Comparison of ENCODE assay signal across 21 mouse cellular contexts in the genomic region with DNA sequence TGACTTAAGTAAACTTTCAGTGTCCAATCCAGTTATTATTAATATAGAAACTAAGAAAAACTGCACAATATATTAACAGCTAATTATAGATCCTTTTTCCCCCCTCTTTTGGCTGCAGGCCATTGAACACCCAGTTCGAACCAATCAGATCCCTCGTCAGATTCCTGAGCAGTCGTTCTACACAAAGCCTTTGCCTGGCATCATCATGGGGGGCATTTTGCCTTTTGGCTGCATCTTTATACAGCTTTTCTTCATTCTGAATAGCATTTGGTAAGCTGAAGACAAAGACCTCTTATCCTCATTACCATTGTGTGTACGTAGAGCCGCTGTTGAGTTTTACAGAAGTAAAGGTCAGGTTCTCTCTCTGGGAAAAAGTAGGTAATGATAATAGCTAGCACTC. TPM values are rescaled to one million over a fixed set of nuclear protein-coding genes. Genes with fewer than 3 reads are reported as not detected.
DNase-seq lines count a peak whose midpoint lies in the region; ATAC-seq and TF ChIP-seq lines count a peak whose summit lies in the region.
"Had no signal": no experiment of that assay in that cellular context is flagged by ENCODE, and none has a peak within 500 bp of the region (broad histone marks: within the 10 kb centered on the region; RNA-seq: fewer than 3 reads in every experiment).

No protein-coding gene starts in this region.

- 4% methylated on average over 5 of the region's 5 CpGs for WGBS in forebrain, embryonic 14.5 days
- 5% methylated on average over 5 of the region's 5 CpGs for WGBS in forebrain, embryonic 15.5 days
- WGBS in hindbrain, postnatal 0 days, result 27% methylated on average over 5 of the region's 5 CpGs
- WGBS in hindbrain, embryonic 16.5 days, result 29% methylated on average over 5 of the region's 5 CpGs
- WGBS in midbrain, postnatal 0 days, result 28% methylated on average over 5 of the region's 5 CpGs
- 19% methylated on average over 5 of the region's 5 CpGs for WGBS in midbrain, embryonic 15.5 days

- H3K9me3 ChIP-seq in forebrain, embryonic 14.5 days (replicated peaks; ENCODE audit: control insufficient read depth, low read length), result no peaks in the 10 kb centered on the region
- H3K9me3 ChIP-seq in forebrain, embryonic 15.5 days, result no peaks in the 10 kb centered on the region
- no peaks in the 10 kb centered on the region for H3K9me3 ChIP-seq in hindbrain, postnatal 0 days (ENCODE audit: low read length)
- no peaks in the 10 kb centered on the region for H3K9me3 ChIP-seq in hindbrain, embryonic 16.5 days (ENCODE audit: control insufficient read depth, low read length)
- H3K9me3 ChIP-seq in midbrain, postnatal 0 days (ENCODE audit: low read length), result no peaks in the 10 kb centered on the region
- no peaks in the 10 kb centered on the region for H3K9me3 ChIP-seq in midbrain, embryonic 15.5 days
- H3K9me3 ChIP-seq: embryonic facial prominence, embryonic 12.5 days; G1E; heart, embryonic 10.5 days; heart, embryonic 15.5 days had no signal

- H3K36me3 ChIP-seq in forebrain, embryonic 14.5 days (ENCODE audit: control insufficient read depth, insufficient read depth, low read length), result peaks cover 76% of the 10 kb centered on the region
- H3K36me3 ChIP-seq in forebrain, embryonic 15.5 days, result peaks cover 67% of the 10 kb centered on the region
- peaks cover 35% of the 10 kb centered on the region; the same call in 1 of the 2 replicates for H3K36me3 ChIP-seq in hindbrain, postnatal 0 days (ENCODE audit: insufficient read depth, low read length)
- peaks cover 19% of the 10 kb centered on the region; the same call in 1 of the 2 replicates for H3K36me3 ChIP-seq in hindbrain, embryonic 16.5 days (ENCODE audit: control insufficient read depth, insufficient read depth, low read length)
- peaks cover 42% of the 10 kb centered on the region for H3K36me3 ChIP-seq in midbrain, postnatal 0 days (ENCODE audit: insufficient read depth, low read length)
- H3K36me3 ChIP-seq in midbrain, embryonic 15.5 days (replicated peaks), result peaks cover 26% of the 10 kb centered on the region; the same call in 1 of the 2 replicates

- H3K4me1 ChIP-seq in forebrain, embryonic 14.5 days (ENCODE audit: control insufficient read depth, insufficient read depth, low read length), result no peaks in the 10 kb centered on the region
- H3K4me1 ChIP-seq in forebrain, embryonic 15.5 days, result no peaks in the 10 kb centered on the region
- no peaks in the 10 kb centered on the region for H3K4me1 ChIP-seq in hindbrain, postnatal 0 days (ENCODE audit: insufficient read depth, low read length)
- H3K4me1 ChIP-seq in hindbrain, embryonic 16.5 days (ENCODE audit: control insufficient read depth, insufficient read depth, low read depth, low read length), result no peaks in the 10 kb centered on the region
- H3K4me1 ChIP-seq in midbrain, postnatal 0 days (ENCODE audit: insufficient read depth, low read length), result no peaks in the 10 kb centered on the region
- no peaks in the 10 kb centered on the region for H3K4me1 ChIP-seq in midbrain, embryonic 15.5 days
- H3K4me1 ChIP-seq: embryonic facial prominence, embryonic 12.5 days; heart, embryonic 10.5 days; heart, embryonic 15.5 days had no signal

- H3K27ac ChIP-seq in forebrain, embryonic 14.5 days (ENCODE audit: low read depth, low read length), result no peak overlapping the region
- H3K27ac ChIP-seq in forebrain, embryonic 15.5 days (replicated peaks), result no peak overlapping the region
- H3K27ac ChIP-seq in hindbrain, postnatal 0 days, result no peak overlapping the region
- no peak overlapping the region for H3K27ac ChIP-seq in hindbrain, embryonic 16.5 days (ENCODE audit: low read depth, low read length)
- H3K27ac ChIP-seq in midbrain, postnatal 0 days (ENCODE audit: low read depth, low read length), result no peak overlapping the region
- no peak overlapping the region for H3K27ac ChIP-seq in midbrain, embryonic 15.5 days
- H3K27ac ChIP-seq: embryonic facial prominence, embryonic 12.5 days; heart, embryonic 10.5 days; heart, embryonic 15.5 days had no signal

- no peak for TF ChIP-seq CTCF in hindbrain, postnatal 0 days (IDR thresholded peaks at IDR 0.05; ENCODE audit: low read depth)
- no peak for TF ChIP-seq CTCF in midbrain, postnatal 0 days (IDR thresholded peaks at IDR 0.05)

- no peak overlapping the region for H3K4me2 ChIP-seq in forebrain, embryonic 14.5 days (ENCODE audit: low read length)
- no peak overlapping the region for H3K4me2 ChIP-seq in forebrain, embryonic 15.5 days (replicated peaks)
- H3K4me2 ChIP-seq in hindbrain, postnatal 0 days (ENCODE audit: low read depth, low read length), result no peak overlapping the region
- H3K4me2 ChIP-seq in hindbrain, embryonic 16.5 days (ENCODE audit: low read length), result no peak overlapping the region
- no peak overlapping the region for H3K4me2 ChIP-seq in midbrain, postnatal 0 days (ENCODE audit: low read depth, low read length, poor library complexity, severe bottlenecking)
- H3K4me2 ChIP-seq in midbrain, embryonic 15.5 days, result no peak overlapping the region
- H3K4me2 ChIP-seq: embryonic facial prominence, embryonic 12.5 days; heart, embryonic 15.5 days had no signal

- H3K4me3 ChIP-seq in forebrain, embryonic 14.5 days (ENCODE audit: low read depth, low read length), result no peak overlapping the region
- no peak overlapping the region for H3K4me3 ChIP-seq in forebrain, embryonic 15.5 days
- no peak overlapping the region for H3K4me3 ChIP-seq in hindbrain, postnatal 0 days (ENCODE audit: low read length)
- H3K4me3 ChIP-seq in hindbrain, embryonic 16.5 days (ENCODE audit: low read length), result no peak overlapping the region
- H3K4me3 ChIP-seq in midbrain, postnatal 0 days (ENCODE audit: low read depth, low read length), result no peak overlapping the region
- H3K4me3 ChIP-seq in midbrain, embryonic 15.5 days, result no peak overlapping the region
- H3K4me3 ChIP-seq: embryonic facial prominence, embryonic 12.5 days; heart, embryonic 10.5 days; heart, embryonic 15.5 days had no signal

- DNase-seq in cerebellum, postnatal 10 days, result peak; percentile 16 to 26
- no peak for DNase-seq in cerebellum, adult 8-10 months
- DNase-seq in forebrain, embryonic 14.5 days (ENCODE audit: low spot score), result peak; percentile 62
- DNase-seq in hindbrain, postnatal 0 days (ENCODE audit: low spot score), result peak; percentile 46
- peak; percentile 30 for DNase-seq in midbrain, postnatal 0 days (ENCODE audit: low spot score)
- DNase-seq: adrenal gland, adult 8-10 months; B cell, adult 2 months; cerebellum, adult 11-12 months; cerebellum, adult 9-11 months; gastrocnemius, postnatal 36 days; heart, adult 18-20 months; heart, postnatal 14 days had no signal

- no peaks in the 10 kb centered on the region for H3K27me3 ChIP-seq in forebrain, embryonic 14.5 days (replicated peaks; ENCODE audit: control insufficient read depth, insufficient read depth, low read length)
- no peaks in the 10 kb centered on the region for H3K27me3 ChIP-seq in forebrain, embryonic 15.5 days
- H3K27me3 ChIP-seq in hindbrain, postnatal 0 days (ENCODE audit: insufficient read depth, low read length), result no peaks in the 10 kb centered on the region
- no peaks in the 10 kb centered on the region for H3K27me3 ChIP-seq in hindbrain, embryonic 16.5 days (replicated peaks; ENCODE audit: control insufficient read depth, insufficient read depth, low read length)
- H3K27me3 ChIP-seq in midbrain, postnatal 0 days (ENCODE audit: insufficient read depth, low read length), result no peaks in the 10 kb centered on the region
- H3K27me3 ChIP-seq in midbrain, embryonic 15.5 days (replicated peaks), result no peaks in the 10 kb centered on the region
- H3K27me3 ChIP-seq: embryonic facial prominence, embryonic 12.5 days; heart, embryonic 15.5 days had no signal

- ATAC-seq in forebrain, embryonic 14.5 days, result peak; percentile 20; the same call in 1 of the 2 replicates
- no peak for ATAC-seq in forebrain, embryonic 15.5 days (replicated peaks)
- ATAC-seq in hindbrain, postnatal 0 days, result peak; percentile 35; the same call in 1 of the 2 replicates
- ATAC-seq in hindbrain, embryonic 16.5 days, result no peak
- ATAC-seq in midbrain, postnatal 0 days (ENCODE audit: low FRiP score), result no peak
- ATAC-seq in midbrain, embryonic 15.5 days (replicated peaks), result no peak
- ATAC-seq: CD4-positive, CD25-positive, alpha-beta regulatory T cell, adult 4 months; intestine, embryonic 16.5 days had no signal

- H3K9ac ChIP-seq in forebrain, embryonic 14.5 days (ENCODE audit: low read length), result no peak overlapping the region
- no peak overlapping the region for H3K9ac ChIP-seq in forebrain, embryonic 15.5 days (replicated peaks)
- H3K9ac ChIP-seq in hindbrain, postnatal 0 days (replicated peaks; ENCODE audit: low read length), result no peak overlapping the region
- no peak overlapping the region for H3K9ac ChIP-seq in hindbrain, embryonic 16.5 days (ENCODE audit: low read depth, low read length)
- no peak overlapping the region for H3K9ac ChIP-seq in midbrain, postnatal 0 days (replicated peaks; ENCODE audit: low read length, poor library complexity, severe bottlenecking)
- no peak overlapping the region for H3K9ac ChIP-seq in midbrain, embryonic 15.5 days
- H3K9ac ChIP-seq: embryonic facial prominence, embryonic 12.5 days; heart, embryonic 15.5 days had no signal

RNA-seq across cellular contexts. Expression of a gene that starts 30.9 kb away (rescaled TPM):
- 16.0 and 18.9 TPM in 2 replicates for polyA plus RNA-seq in forebrain, embryonic 14.5 days (2014; fragmentation: Nextera tagmentation; extraction: Ambion mirVana)
- polyA plus RNA-seq in forebrain, embryonic 15.5 days (2015; fragmentation: Nextera tagmentation; extraction: Ambion mirVana), result 10.5 and 12.4 TPM in 2 replicates
- 13.3 and 17.4 TPM in 2 replicates for total RNA-seq in hindbrain, postnatal 0 days (2014; rRNA removed)
- 26.7 and 29.9 TPM in 2 replicates for polyA plus RNA-seq in hindbrain, postnatal 0 days (2015; fragmentation: Nextera tagmentation; extraction: Ambion mirVana)
- 15.7 and 21.6 TPM in 2 replicates for polyA plus RNA-seq in hindbrain, embryonic 16.5 days (2015; fragmentation: Nextera tagmentation; extraction: Ambion mirVana)
- 8.7 and 13.3 TPM in 2 replicates for total RNA-seq in midbrain, postnatal 0 days (2014; rRNA removed)
- 21.1 and 21.6 TPM in 2 replicates for polyA plus RNA-seq in midbrain, postnatal 0 days (2015; fragmentation: Nextera tagmentation; extraction: Ambion mirVana)
- polyA plus RNA-seq in midbrain, embryonic 15.5 days (2015; fragmentation: Nextera tagmentation; extraction: Ambion mirVana), result 12.5 and 15.6 TPM in 2 replicates

RNA-seq across cellular contexts. Expression of a gene that starts 43.8 kb away (rescaled TPM):
- 110 and 122 TPM in 2 replicates for polyA plus RNA-seq in forebrain, embryonic 14.5 days (2014; fragmentation: Nextera tagmentation; extraction: Ambion mirVana)
- polyA plus RNA-seq in forebrain, embryonic 15.5 days (2015; fragmentation: Nextera tagmentation; extraction: Ambion mirVana), result 108 and 115 TPM in 2 replicates
- 81.0 and 85.0 TPM in 2 replicates for total RNA-seq in hindbrain, postnatal 0 days (2014; rRNA removed)
- 105 and 112 TPM in 2 replicates for polyA plus RNA-seq in hindbrain, postnatal 0 days (2015; fragmentation: Nextera tagmentation; extraction: Ambion mirVana)
- 117 and 122 TPM in 2 replicates for polyA plus RNA-seq in hindbrain, embryonic 16.5 days (2015; fragmentation: Nextera tagmentation; extraction: Ambion mirVana)
- 81.6 and 90.5 TPM in 2 replicates for total RNA-seq in midbrain, postnatal 0 days (2014; rRNA removed)
- 103 and 104 TPM in 2 replicates for polyA plus RNA-seq in midbrain, postnatal 0 days (2015; fragmentation: Nextera tagmentation; extraction: Ambion mirVana)
- 102 and 106 TPM in 2 replicates for polyA plus RNA-seq in midbrain, embryonic 15.5 days (2015; fragmentation: Nextera tagmentation; extraction: Ambion mirVana)

Comparison
In these comparisons a context has a peak if more than half of its experiments do, and no peak if none do; other contexts are left out.
1. ATAC-seq: peak in forebrain, embryonic 14.5 days (single experiment) and hindbrain, postnatal 0 days (single experiment); none in forebrain, embryonic 15.5 days (single experiment), hindbrain, embryonic 16.5 days (single experiment), midbrain, postnatal 0 days (single experiment) and midbrain, embryonic 15.5 days (single experiment).